Mouse (Mus musculus) forebrain, embryonic 11.5 days (tissue): Measurements from ENCODE around the gene Cope. TPM values are rescaled to one million over a fixed set of nuclear protein-coding genes. Genes with fewer than 3 reads are reported as not detected.

ENCODE experiments used
- ATAC-seq: fragments of 200-750 bp; cut with Nextera tagmentation; replicated peaks from 2 replicates; pipeline ENCODE4 v1.8.0; 2017; ENCODE audit warnings: moderate TSS enrichment; ENCODE audit not compliant: low FRiP score
- DNase-seq: peaks from one replicate; pipeline ENCODE4 v3.0.0-alpha.2; 2017; ENCODE audit warnings: low spot score
- H3K27ac ChIP-seq: fragments of 300-500 bp; sonication (generic); 2 replicates; pipeline ENCODE4 v1.5.1; 2014; ENCODE audit warnings: low read depth, low read length
- H3K27me3 ChIP-seq: fragments of 300-500 bp; sonication (generic); 2 replicates; pipeline ENCODE4 v1.6.1; 2014; ENCODE audit warnings: mild to moderate bottlenecking, low read length, mixed read lengths; ENCODE audit not compliant: control insufficient read depth, insufficient read depth
- H3K36me3 ChIP-seq: fragments of 300-500 bp; sonication (generic); 2 replicates; pipeline ENCODE4 v1.6.1; 2014; ENCODE audit warnings: mild to moderate bottlenecking, low read length, moderate library complexity, mixed read lengths; ENCODE audit not compliant: control insufficient read depth, insufficient read depth
- H3K4me1 ChIP-seq: fragments of 300-500 bp; sonication (generic); replicated peaks from 2 replicates; pipeline ENCODE4 v1.6.1; 2014; ENCODE audit warnings: low read length, mixed read lengths; ENCODE audit not compliant: control insufficient read depth, insufficient read depth
- H3K4me2 ChIP-seq: fragments of 300-500 bp; sonication (generic); 2 replicates; pipeline ENCODE4 v1.6.1; 2014; ENCODE audit warnings: low read depth, mild to moderate bottlenecking, low read length, moderate library complexity, mixed read lengths; ENCODE audit not compliant: severe bottlenecking
- H3K4me3 ChIP-seq: fragments of 300-500 bp; sonication (generic); 2 replicates; pipeline ENCODE4 v1.5.1; 2014; ENCODE audit warnings: low read depth, low read length
- H3K9ac ChIP-seq: fragments of 300-500 bp; sonication (generic); 2 replicates; pipeline ENCODE4 v1.6.1; 2014; ENCODE audit warnings: low read length
- H3K9me3 ChIP-seq: fragments of 300-500 bp; sonication (generic); 2 replicates; pipeline ENCODE4 v1.6.1; 2016; ENCODE audit warnings: low read length, mixed read lengths; ENCODE audit not compliant: control insufficient read depth
- WGBS: fragments of 180-500 bp; shearing (Covaris S2); extraction: QIAGEN DNeasy Blood & Tissue Kit; methylation state at CpG from one replicate; pipeline ENCODE4 v1.1.7; 2014; 5-methylcytosine and 5-hydroxymethylcytosine counted together
- polyA plus RNA-seq: library from polyadenylated mRNA; unstranded; fragments of >200 nt; fragmentation: Nextera tagmentation; extraction: Ambion mirVana; gene quantifications from 2 replicates; pipeline ENCODE4 v1.2.1, GENCODE M21; 2014

Cope gene
- polyA plus RNA-seq, 1 experiment from 2014 or later: 220 TPM

DNA sequence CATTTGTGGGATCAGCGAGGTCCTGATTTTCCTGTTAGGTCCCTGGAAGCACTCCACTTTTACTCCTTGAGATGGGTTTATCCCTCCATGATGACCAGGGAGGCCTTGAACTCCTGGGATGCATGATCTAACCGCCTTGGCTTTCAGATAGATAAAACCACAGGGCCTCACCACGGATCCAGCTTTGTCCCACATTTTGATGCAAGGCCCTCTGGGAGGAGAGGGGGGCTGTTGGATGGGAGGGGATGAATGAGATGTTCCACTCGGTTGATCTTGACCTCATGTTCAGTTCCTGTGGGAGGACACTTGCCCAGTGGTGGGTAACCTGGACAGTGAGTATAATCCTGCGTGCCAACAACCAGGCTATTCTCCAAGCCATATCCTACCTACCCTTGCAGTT, 17.9 kb upstream of the Cope start:
- 0 out of 2 replicates have a peak overlapping the region, but pooled peaks have one; percentile 94 for H3K4me3 ChIP-seq
- DNase-seq: no peak
- no peak for ATAC-seq
- H3K27me3 ChIP-seq: no peaks in the 10 kb centered on the region
- H3K4me2 ChIP-seq: 0 out of 2 replicates have a peak overlapping the region, but pooled peaks have one; percentile 8
- H3K4me1 ChIP-seq: 0 out of 2 replicates have a peak, but pooled peaks cover 3% of the 10 kb centered on the region
- peaks cover 26% of the 10 kb centered on the region for H3K36me3 ChIP-seq
- peaks cover 2% of the 10 kb centered on the region; the same call in 1 of the 2 replicates for H3K9me3 ChIP-seq
- H3K9ac ChIP-seq: no peak overlapping the region
- whole genome bisulfite sequencing: 81% methylated on average over 5 of the region's 5 CpGs
- H3K27ac ChIP-seq: no peak overlapping the region

DNA sequence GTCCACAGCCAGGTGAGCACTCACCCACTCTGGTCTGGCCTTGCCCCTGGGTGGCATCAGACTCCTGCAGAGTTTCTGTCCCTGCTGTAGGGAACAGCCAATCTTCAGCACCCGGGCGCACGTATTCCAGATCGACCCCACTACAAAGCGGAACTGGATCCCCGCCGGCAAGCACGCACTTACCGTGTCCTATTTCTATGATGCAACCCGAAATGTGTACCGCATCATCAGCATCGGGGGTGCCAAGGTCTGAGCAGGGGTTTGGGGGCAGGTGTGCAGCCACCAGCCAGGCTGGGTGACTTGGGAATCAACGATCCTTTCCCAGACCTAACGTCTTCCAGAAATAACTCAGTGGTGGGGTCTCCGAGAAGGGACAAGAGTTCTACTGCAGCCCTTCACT, 17.0 kb upstream of the Cope start:
- WGBS: 96% methylated on average over 15 of the region's 15 CpGs
- Histone ChIP-seq H3K27ac (no peak overlapping the region), H3K4me3 (no peak overlapping the region), H3K9me3 (peaks cover 2% of the 10 kb centered on the region; the same call in 1 of the 2 replicates), H3K36me3 (peaks cover 31% of the 10 kb centered on the region), H3K9ac (no peak overlapping the region), H3K4me2 (no peak overlapping the region), H3K27me3 (no peaks in the 10 kb centered on the region), H3K4me1 (0 out of 2 replicates have a peak, but pooled peaks cover 3% of the 10 kb centered on the region)
- ATAC-seq (no peak), DNase-seq (no peak)

DNA sequence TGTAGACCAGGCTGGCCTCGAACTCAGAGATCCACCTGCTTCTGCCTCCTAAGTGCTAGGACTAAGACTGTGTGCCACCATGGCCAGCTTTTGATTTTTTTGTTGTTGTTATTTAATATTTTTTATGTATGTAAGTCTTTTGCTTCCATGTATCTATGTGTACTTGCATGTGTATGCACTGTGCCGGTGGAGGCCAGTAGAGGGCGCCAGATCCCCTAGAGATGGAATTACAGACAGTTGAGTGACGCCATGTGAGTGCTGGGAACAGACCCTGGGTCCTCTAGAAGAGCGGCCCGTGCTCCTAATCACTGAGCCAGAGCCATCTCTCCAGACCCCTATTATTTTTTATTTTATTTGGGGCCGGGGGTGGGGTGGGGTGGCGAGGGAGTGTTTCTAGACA, 15.6 kb upstream of the Cope start:
- H3K27me3 ChIP-seq: no peaks in the 10 kb centered on the region
- no peak overlapping the region for H3K4me3 ChIP-seq
- H3K36me3 ChIP-seq: peaks cover 33% of the 10 kb centered on the region
- H3K4me1 ChIP-seq: 0 out of 2 replicates have a peak, but pooled peaks cover 3% of the 10 kb centered on the region
- H3K9ac ChIP-seq: no peak overlapping the region
- WGBS: 91% methylated on average over 8 of the region's 8 CpGs
- no peak overlapping the region for H3K27ac ChIP-seq
- peaks cover 2% of the 10 kb centered on the region; the same call in 1 of the 2 replicates for H3K9me3 ChIP-seq
- no peak for DNase-seq
- H3K4me2 ChIP-seq: no peak overlapping the region
- ATAC-seq: no peak

DNA sequence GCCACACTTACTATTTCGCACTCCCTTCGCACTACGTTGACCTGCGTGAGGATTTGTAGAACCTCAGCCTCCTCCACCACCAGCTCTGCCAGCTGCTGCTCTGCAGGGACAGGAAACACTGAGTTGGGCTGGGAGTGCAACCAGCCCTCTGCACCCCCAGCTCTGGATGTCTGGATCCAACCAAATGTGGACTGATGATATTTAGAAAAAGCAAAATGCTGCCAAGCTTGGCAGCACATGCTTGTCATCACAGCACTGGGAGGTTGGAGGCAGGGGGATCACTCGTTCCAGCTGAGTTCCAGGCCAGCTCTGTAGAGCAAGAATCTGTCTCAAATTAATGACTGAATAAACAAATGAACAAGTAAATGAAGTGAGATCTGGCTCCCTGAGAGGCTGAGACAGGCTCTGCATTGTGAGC, 8.3 kb upstream of the Cope start:
- Histone ChIP-seq H3K27ac (no peak overlapping the region), H3K4me1 (no peaks in the 10 kb centered on the region), H3K9ac (no peak overlapping the region), H3K27me3 (no peaks in the 10 kb centered on the region), H3K9me3 (no peaks in the 10 kb centered on the region), H3K4me2 (no peak overlapping the region), H3K4me3 (no peak overlapping the region), H3K36me3 (peaks cover 23% of the 10 kb centered on the region)
- WGBS: 87% methylated on average over 5 of the region's 5 CpGs
- ATAC-seq: no peak
- no peak for DNase-seq

DNA sequence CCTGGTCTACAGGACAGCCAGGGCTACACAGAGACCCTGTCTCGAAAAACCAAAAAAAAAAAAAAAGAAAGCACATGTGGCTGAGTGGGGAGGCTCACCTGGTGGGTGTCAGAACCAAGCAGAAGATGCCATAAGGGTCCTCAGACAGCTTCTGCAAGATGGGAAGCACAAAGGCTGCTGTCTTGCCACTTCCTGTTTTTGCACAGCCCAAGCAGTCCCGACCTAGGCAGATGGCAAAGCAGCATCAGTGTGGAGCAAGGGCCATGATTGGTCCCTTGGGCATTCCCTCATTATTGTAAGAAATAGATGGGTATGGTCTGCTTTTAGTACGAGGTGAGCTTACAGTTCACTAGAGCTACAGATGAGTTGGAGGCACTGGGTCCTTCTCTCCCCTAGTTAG, 1.4 kb upstream of the Cope start:
- ATAC-seq (no peak), DNase-seq (no peak)
- H3K9me3 ChIP-seq: no peaks in the 10 kb centered on the region
- H3K4me1 ChIP-seq: peaks cover 8% of the 10 kb centered on the region; the same call in 1 of the 2 replicates
- no peak overlapping the region for H3K4me2 ChIP-seq
- no peaks in the 10 kb centered on the region for H3K27me3 ChIP-seq
- no peak overlapping the region for H3K9ac ChIP-seq
- peaks cover 8% of the 10 kb centered on the region for H3K36me3 ChIP-seq
- WGBS: 84% methylated on average over 3 of the region's 3 CpGs
- no peak overlapping the region for H3K27ac ChIP-seq
- no peak overlapping the region for H3K4me3 ChIP-seq

DNA sequence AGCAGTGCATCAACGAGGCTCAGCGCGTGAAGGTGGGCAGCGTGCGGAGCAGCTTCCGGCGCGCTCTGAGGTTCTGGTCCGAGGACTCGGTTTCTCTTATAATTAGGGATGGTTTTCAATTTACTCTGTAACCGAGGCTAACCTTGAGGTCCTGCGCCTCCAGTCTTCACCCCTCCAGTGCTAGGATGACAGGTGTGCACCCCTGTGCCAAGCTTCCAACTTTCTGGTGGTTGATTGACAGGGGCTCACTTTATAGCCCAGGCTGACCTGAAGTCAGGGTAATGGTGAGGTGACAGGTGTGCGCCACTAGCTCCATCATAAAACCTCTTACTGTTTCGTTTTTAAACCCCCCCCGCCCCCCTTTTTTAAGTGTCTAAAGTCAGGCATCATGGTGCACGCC, 583 bp downstream of the Cope start:
- no peak overlapping the region for H3K27ac ChIP-seq
- DNase-seq (no peak), ATAC-seq (peak; percentile 31; the same call in 1 of the 2 replicates)
- H3K9ac ChIP-seq: peak overlapping the region; percentile 80
- H3K36me3 ChIP-seq: no peaks in the 10 kb centered on the region; the same call in 1 of the 2 replicates
- peak overlapping the region; percentile 90 for H3K4me2 ChIP-seq
- H3K4me1 ChIP-seq: peaks cover 8% of the 10 kb centered on the region; the same call in 1 of the 2 replicates
- 8% methylated on average over 16 of the region's 16 CpGs for WGBS
- peak overlapping the region; percentile 90 for H3K4me3 ChIP-seq
- H3K9me3 ChIP-seq: no peaks in the 10 kb centered on the region
- H3K27me3 ChIP-seq: no peaks in the 10 kb centered on the region

DNA sequence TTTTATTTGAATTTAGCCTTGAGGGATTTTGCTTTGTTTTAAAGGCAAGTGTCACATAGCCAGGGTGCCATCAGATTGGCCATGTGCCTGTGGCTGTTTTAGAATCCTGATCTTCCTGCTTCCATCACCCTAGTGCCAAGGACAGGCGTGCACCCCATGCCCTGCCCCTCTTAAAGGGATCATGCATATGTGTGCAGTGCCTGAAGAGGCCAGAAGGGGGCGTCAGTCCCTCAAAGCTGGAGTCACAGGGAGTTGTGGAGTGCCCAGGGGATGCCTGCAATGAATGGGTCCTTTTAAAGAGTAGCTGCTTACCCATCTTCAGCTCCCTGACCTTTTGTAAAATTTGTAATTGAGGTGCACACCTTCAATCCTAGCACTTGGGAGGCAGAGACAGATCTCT, 7.0 kb downstream of the Cope start:
- no peak overlapping the region for H3K9ac ChIP-seq
- no peaks in the 10 kb centered on the region for H3K9me3 ChIP-seq
- H3K36me3 ChIP-seq: peaks cover 5% of the 10 kb centered on the region; the same call in 1 of the 2 replicates
- no peak overlapping the region for H3K4me3 ChIP-seq
- no peak overlapping the region for H3K27ac ChIP-seq
- ATAC-seq (no peak; the same call in 1 of the 2 replicates), DNase-seq (no peak)
- no peak overlapping the region for H3K4me2 ChIP-seq
- 37% methylated on average over 2 of the region's 2 CpGs for WGBS
- no peaks in the 10 kb centered on the region for H3K27me3 ChIP-seq
- no peaks in the 10 kb centered on the region for H3K4me1 ChIP-seq

DNA sequence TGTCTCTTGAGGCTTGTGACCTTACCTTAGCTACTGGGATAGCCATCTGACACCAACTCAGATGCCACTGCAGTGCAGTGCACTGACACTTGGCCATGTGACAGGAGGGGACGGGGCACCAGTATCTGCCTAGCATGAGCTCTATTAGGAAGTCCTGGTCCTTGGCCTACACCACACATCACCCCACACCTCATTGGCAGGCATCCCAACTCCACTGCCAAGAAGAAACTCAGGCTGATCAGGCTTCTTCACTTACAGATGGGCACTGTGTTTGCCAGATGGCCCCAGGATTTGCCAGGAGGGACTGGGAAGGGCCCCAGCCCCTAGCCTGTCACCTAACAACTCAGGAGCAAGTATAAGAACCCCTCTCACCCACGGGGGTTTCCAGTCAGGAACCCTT, 11.1 kb downstream of the Cope start:
- 88% methylated on average over 2 of the region's 2 CpGs for WGBS
- no peak overlapping the region for H3K9ac ChIP-seq
- H3K27me3 ChIP-seq: no peaks in the 10 kb centered on the region
- H3K4me1 ChIP-seq: peaks cover 22% of the 10 kb centered on the region
- H3K4me3 ChIP-seq: no peak overlapping the region
- ATAC-seq: no peak
- no peak overlapping the region for H3K27ac ChIP-seq
- no peak for DNase-seq
- no peak overlapping the region for H3K4me2 ChIP-seq
- H3K9me3 ChIP-seq: no peaks in the 10 kb centered on the region
- peaks cover 5% of the 10 kb centered on the region; the same call in 1 of the 2 replicates for H3K36me3 ChIP-seq
